Mouse (Mus musculus): ENCODE results near the gene Emd.
A peak's percentile ranks its signal among the peaks of the same experiment; 100 is the strongest.
"Not testable (repeated sequence)": the region's sequence is repeated elsewhere in the genome, so short reads cannot be mapped to it uniquely, and the experiment has no call there.

The Emd gene

DNA sequence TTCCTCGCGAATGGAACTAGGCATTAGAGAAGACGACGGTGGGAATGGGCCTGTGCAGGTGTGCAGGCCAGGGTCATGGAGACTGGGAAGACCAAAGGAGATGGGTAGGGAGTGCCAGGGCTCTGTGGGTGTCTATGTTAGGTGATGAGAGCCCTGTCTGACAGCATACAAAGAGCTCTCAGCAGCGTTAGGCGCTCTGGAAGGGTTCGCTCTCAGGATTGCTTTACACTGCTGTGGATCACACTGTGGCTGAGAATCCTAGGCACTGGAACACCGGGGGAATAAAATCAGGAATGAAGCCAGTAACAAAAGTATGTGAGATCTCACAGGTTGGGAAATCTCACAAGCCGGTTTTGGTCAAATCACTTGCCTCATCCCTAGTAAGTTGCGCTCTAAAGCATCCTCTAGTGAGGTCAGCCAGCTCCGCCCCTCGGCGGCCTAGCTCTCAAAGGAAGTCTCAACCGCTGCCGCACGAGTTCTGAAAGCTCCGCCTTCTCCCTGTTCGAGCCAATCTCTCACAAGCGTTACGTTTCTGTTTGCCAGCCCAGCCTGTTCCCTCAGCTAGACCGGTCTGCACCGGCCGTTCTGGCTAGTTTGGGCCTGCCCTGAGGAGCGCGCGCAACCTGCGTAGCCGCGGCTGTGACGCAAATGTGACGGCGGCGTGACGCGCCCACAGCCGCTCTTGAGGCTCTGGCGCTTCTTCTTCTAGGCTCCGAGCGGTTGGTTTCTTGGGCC is at the start of gene Emd:
Gene Emd (plus strand): TSS at position 535 of the 735 bp plus-strand sequence.
- no peak for DNase-seq (ENCODE audit: low read depth, low spot score)

DNA sequence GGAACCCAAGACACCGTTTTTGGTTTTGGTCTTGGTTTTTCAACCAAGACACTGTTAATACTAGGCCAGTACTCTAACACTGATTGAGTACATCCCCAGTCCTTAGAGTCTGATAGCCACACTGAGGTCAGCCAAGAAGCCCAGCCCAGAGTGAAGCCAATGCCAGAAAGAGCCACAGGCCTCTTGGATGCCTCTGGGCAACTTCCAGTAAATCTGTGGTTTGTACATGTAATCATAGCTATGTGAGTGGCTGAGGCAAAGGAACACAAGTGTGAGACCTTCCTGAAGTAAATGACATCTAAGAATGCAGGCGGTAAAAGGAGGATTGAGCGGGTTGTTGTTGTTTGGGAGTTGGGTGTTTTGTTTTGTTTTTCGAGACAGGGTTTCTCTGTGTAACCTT is 36.0 kb upstream of the Emd start:
- no peak for DNase-seq (ENCODE audit: low read depth, low spot score)

GRCm38 (mm10) chrX:74219449-74219848 is 35.0 kb upstream of the Emd start:
- peak; percentile 4 for DNase-seq (ENCODE audit: low read depth, low spot score)

DNA sequence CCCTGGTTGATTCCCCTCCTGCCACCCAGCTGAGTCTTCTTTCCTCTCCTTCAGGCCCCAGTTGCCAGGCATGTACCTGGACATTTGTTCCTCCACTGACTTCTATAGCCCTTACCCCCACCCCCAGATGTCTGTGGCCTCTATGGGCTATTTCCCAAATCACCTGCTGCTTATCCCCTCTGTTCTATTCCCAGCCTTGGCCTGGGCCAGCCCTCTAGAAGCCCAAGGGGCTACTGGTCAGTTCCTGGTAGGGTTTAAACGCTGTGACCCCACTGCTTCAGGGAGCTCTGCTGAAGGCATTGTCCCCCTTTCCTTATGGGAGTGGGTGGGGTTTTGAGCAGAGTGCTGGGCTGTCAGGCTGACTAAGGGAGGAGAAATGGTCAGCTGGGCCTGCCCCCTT is 34.4 kb upstream of the Emd start:
- DNase-seq (ENCODE audit: low read depth, low spot score) = not testable (repeated sequence)

GRCm38 (mm10) chrX:74230038-74230437 is 24.4 kb upstream of the Emd start:
- DNase-seq (ENCODE audit: low read depth, low spot score) = no peak

DNA sequence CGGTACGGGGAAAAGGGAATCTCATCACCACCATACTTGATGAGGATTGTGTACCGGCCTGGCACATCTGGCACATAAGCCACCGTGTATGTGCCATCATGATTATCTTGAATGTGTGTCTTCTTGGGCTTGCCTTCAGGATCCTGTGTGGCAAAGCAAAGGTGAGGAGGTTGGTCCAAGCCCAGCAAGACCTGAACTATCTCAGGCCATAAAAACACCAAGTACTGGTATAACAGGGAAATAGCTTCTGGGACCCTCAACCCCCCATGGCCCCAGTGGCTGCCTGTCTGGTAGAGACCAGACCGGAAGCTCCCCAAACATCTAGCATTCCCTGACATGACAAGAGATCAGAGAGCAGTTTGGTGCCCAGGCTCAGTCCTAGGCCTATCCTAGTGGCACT is 21.3 kb upstream of the Emd start:
- DNase-seq (ENCODE audit: low read depth, low spot score) = no peak

- no peak for DNase-seq (ENCODE audit: low read depth, low spot score)
These were observed 14.2 kb upstream of the Emd start for GRCm38 (mm10) chrX:74240332-74240731.

GRCm38 (mm10) chrX:74243396-74243795 is 11.1 kb upstream of the Emd start:
- no peak for DNase-seq (ENCODE audit: low read depth, low spot score)

- no peak for DNase-seq (ENCODE audit: low read depth, low spot score)
These were observed 10.7 kb upstream of the Emd start for GRCm38 (mm10) chrX:74243807-74244206.

DNA sequence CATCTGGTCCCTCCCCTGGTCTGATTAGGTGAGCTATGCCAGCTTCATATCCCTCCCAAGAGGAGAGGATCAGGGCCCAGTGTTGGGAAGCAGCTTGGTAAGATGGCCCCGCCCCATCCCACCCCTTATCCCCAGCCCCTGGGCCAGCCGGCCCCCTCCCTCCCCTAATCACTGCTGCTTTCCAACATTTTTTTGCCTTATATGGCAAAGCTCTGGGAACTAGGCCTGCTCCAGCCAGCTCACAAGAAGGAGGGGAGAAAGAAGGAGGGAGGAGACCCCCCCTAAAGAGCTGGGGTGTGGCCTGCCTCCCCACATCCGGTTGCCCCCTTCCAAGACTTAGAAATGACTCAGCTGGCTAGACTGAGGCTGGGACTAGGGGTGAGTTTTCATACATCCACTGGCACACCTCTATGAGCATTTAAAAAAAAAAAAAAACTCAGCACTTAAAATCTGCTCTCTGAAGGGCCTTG is 9.8 kb upstream of the Emd start:
- no peak for DNase-seq (ENCODE audit: low read depth, low spot score)

DNA sequence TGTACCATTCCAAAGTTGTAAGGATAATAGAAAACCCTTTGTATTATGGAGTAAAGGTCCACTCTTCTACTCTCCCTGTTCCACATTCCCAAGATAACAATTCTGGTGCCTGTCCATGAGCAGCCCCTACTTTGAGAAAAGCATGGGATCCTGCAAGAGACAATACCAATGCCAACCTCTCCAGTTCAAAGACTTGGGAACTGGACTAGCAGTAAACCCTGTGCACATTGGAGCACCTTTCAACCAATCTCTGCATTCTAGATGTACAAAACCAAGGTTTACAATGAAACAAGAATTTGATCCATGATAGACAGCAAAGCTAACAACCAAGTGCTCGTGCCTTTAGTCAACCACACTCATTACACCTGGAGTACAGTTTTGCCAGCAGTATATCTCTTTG is 9.4 kb upstream of the Emd start:
- no peak for DNase-seq (ENCODE audit: low read depth, low spot score)

DNA sequence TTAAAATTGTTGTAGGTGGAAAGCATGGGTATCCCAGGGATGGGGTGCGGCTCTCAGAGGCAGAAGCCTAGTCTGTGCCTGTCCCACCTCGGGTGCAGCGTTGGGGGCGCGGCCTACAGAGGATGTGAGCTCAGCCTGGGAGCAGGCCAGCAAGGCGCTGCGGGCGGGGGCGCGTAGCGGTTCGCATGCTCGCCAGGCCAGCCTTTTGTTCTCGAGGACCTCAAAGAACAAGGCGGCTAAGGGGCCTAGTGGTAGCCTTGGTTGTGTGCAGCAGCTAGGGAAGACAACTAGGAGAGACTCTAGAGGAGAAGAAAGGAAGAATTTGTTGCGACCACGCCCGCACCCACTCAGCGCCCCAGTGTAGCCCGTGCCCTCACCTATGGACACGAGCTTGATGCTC is 8.8 kb upstream of the Emd start:
- DNase-seq (ENCODE audit: low read depth, low spot score) = no peak

DNA sequence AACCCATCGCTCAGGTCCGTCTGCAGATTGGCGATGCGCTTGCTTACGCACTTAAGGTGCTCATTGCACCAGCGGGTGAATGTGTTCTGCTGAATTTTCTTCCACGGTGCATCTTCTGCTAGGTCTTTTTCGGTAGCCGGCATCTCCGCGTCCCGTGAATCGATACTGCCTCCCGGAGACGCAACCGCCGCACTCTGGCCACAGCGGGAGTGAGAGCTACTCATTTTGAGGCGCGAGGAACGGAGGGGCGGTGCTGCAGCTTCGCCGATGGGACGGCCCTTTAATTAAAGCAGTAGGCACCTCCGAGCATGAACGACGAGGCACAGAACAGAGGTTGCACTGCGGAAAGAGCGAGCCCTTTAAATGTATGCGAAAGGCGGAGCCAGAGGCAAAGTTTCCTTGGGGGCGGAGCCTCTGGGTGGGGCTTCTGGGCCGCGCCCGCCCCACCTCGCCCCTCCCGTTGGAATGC is 8.2 kb upstream of the Emd start:
- DNase-seq (ENCODE audit: low read depth, low spot score) = no peak

GRCm38 (mm10) chrX:74246693-74247092 is 7.8 kb upstream of the Emd start:
- no peak for DNase-seq (ENCODE audit: low read depth, low spot score)

GRCm38 (mm10) chrX:74248651-74249050 is 5.8 kb upstream of the Emd start:
- DNase-seq (ENCODE audit: low read depth, low spot score) = no peak

DNA sequence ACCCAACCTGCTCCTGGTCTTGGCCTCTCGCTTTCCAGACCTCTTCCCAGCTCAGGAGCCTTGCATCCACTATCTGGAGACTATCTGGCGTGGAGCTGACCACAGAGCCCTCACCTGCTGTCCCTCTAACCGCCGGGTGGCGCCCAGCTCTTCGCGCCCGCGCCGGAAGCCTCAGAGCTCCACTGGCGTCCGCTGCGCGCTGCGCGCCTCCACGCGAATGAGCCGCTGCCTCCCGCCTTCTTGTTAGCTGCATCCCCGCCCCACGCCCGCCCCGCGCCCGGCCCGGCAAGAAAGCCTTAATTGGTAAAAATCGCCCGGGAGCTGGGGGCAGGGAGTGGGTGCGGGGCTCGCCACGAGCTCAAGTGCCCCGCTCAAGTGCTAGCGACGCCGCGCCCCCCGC is 4.9 kb upstream of the Emd start, which contains the start of gene Flna:
Gene Flna (minus strand): TSS at position 206 of the 400 bp plus-strand sequence.
- no peak for DNase-seq (ENCODE audit: low read depth, low spot score)

DNA sequence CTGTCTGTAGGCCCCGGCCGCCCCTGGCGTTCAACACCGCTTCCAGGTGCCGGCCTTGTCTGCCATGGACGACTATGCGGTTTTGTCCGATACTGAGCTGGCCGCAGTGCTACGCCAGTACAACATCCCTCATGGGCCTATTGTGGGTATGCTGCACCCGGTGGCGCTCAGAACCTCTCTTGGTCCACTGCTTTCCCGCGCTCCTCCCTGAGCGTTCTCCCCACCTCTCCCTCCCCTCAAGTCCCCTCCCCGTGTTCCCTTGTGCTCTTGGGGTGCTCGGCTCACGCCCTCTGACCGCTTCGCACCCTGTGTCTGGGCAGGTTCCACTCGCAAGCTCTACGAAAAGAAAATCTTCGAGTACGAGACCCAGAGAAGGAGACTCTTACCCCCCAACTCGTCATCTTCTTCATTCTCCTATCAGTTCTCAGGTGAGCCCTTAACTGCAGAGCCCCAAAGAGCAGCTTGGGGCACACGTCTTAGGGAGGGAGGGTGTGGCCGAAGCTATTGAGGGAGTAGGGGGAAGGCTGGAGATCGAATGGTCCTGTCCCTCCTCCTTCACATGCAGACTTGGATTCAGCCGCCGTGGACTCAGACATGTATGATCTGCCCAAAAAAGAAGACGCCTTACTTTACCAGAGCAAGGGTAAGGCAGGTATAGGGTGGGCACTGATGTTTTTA is 540 bp downstream of the Emd start:
- no peak for DNase-seq (ENCODE audit: low read depth, low spot score)

DNA sequence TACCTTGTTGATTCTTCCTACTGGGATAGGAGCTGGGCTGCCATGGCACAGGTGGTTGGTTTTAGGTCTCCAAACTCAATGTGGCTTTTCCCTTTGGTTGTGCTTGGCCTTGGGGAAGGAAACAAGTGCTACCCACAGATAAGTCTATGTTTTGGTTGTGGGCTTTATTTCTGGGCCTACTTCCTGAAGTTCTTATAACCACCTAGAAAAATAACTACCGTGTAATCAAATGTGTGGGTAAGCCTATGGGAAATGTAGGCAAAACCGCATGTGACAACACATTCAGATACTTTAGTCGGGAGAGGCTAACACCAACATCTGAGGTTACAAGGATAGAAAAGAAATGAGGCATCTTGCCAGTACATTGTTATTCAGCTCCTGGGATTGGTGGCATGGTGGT is 3.3 kb downstream of the Emd start:
- no peak for DNase-seq (ENCODE audit: low read depth, low spot score)

DNA sequence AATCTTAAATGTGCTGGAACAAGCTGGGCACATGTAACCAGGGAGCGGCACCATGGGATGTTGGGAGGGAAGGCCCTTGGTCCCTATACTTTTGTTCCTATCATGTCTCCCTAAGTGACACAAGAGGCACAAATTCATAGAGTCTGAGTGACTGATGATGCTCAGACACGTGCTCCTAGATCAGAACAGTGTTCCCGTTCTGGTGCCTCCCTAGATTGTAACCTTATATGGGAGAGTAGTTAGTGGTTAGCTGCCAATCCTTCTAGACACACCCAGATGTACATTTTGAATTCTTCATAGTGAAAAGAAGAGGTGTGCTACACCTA is 15.2 kb downstream of the Emd start:
- no peak for DNase-seq (ENCODE audit: low read depth, low spot score)

DNA sequence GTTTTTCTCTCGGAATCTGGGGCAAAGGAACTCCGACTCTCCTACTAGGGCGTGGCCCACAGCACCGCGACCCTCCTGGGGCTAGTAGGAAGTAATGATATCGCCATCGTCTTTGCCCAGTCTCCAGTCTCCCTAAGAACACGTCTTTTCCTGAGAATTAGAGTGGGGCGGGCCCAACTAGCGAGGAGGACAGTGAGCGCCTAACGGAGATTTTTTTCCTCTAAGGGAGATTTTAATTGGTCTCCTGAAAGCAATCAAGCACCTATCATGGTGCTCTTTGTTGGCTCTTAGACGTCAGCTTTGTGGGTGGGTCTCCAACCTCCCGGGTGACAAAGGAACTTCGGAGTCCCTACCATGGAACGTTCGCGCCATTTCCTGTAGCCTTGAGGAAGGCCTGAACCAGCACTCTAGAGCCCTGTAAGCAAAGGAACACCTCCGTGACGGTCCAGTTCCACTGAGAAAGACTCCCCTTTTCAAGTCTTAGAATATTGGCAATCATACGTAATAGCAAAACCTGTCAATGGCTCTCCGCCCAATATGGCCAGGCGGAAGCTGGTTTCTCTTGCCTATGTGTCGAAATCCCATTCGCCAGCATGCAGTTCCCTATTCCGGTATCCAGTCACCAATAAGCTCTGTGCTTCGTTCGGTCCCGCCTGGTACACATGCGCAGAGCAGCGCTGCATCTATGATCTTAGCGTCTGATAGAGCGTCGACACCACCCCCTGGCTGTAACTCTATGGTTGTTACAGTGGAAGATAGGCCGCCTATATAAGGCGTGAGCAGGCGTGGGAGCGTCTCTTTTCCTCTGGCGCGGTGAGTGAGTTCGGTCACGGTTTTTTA is 15.8 kb downstream of the Emd start, which contains the start of gene Rpl10:
Gene Rpl10 (plus strand): TSS at position 751 of the 840 bp plus-strand sequence.
- DNase-seq (ENCODE audit: low read depth, low spot score) = no peak

- DNase-seq (ENCODE audit: low read depth, low spot score) = no peak
These were observed 16.5 kb downstream of the Emd start for GRCm38 (mm10) chrX:74270902-74271551.
